Mouse (Mus musculus) urinary bladder, adult 2 months (tissue): ENCODE results near the gene Pdcd1lg2. TPM values are rescaled to one million over a fixed set of nuclear protein-coding genes. Genes with fewer than 3 reads are reported as not detected.
"Not testable (repeated sequence)": the region's sequence is repeated elsewhere in the genome, so short reads cannot be mapped to it uniquely, and the experiment has no call there.

Experiments
- DNase-seq: peaks from one replicate; pipeline ENCODE4 v3.0.0; 2022; ENCODE audit warnings: low spot score
- polyA plus RNA-seq: library from polyadenylated mRNA; depleted of rRNA; stranded (reverse); fragments of >200 nt; gene quantifications from 2 replicates; pipeline ENCODE4 v1.2.3, GENCODE M21; 2012

Gene Pdcd1lg2
- polyA plus RNA-seq, 1 experiment: 0.12 TPM

DNA sequence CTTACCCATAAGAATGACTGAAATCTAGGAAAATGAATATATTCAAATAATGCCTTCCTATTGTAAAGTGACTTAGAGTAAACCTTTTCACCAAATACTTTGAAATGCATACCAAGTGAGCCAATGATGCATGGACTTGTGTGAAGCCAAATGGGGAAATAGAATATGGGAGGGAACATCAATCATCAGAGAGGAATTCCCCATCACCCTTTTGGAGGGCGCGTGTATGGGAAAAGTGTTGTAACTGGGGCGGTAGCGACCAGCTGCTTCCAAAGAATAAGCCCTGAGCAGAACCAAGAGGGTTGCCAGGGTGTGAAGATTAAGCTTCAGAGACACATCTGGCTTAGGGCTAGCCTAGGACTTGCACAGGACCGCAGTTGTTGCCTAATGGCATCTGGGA lies 27.4 kb upstream of the Pdcd1lg2 start:
- DNase-seq: no peak

DNA sequence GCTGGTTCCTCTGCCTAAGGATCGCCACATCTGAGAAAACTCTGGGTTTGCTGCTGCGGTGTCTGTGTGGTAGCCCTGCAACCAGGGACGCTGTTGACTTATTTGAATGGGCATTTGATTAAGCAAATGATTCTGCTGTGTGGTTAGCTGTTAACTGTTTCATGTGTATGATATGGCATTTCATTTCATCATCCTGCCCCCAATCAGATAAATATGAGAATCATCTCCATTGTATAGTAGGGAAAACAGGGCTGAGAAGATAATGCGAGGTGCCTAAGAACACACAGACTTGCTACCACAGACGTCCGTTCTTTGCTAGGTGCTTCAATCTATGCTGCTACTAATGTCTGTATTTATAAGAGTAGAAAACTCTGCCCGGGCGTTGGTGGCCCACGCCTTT lies 26.3 kb upstream of the Pdcd1lg2 start:
- DNase-seq: no peak

DNA sequence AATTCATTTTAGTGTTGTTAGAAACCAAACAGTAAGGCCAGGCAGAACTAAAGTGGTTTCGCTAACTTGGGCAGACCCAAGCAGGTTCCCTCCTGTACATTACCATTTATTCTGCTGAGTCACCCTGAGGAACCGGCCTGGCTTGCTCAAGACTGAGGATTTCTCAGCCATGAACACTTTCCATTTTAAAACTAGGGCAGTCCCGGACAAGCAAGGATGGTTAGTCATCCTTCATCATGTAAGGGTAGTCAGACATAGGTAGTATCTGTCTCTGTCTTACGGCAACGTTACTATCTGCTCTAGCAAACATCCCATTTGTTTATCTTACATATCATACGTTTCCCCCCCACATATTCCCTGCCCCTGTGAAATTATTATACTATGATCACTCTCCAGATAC lies 25.7 kb upstream of the Pdcd1lg2 start:
- DNase-seq: no peak

DNA sequence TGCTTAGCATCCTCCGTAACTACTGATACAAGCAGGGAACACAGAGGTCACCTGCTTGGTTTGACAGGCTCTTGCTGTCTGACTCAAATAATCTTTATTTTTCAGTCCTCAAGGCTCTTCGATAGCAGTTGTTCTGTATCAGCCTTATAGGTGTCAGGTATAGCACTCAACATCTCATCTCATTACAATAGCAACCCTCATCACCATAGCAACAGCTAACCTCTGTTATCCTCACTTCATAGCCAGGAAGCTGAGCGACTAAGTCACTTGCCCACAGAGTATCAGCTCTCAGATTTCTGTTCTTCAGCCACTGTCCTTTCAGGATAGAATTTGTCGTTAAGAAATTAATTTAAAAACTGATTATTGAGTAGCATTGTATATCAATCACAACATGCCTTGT lies 24.9 kb upstream of the Pdcd1lg2 start:
- DNase-seq: no peak

DNA sequence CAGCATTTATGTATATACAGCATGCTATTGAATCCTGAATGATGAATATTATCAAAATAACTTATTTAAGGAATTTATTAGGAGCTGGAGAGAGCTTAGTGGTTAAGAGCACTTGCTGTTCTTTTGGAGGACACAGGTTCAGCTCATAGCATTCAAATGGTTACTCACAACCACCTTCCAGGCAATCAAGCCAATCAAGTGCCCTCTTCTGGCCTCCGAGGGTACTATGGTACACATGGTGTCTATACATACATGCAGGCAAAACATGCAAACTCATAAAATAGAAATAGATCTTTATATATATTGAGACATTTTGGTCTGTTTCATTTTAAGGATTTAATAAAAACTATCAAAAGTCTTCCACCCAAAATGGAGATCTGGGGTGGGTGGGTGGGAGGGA lies 21.9 kb upstream of the Pdcd1lg2 start:
- no peak for DNase-seq

DNA sequence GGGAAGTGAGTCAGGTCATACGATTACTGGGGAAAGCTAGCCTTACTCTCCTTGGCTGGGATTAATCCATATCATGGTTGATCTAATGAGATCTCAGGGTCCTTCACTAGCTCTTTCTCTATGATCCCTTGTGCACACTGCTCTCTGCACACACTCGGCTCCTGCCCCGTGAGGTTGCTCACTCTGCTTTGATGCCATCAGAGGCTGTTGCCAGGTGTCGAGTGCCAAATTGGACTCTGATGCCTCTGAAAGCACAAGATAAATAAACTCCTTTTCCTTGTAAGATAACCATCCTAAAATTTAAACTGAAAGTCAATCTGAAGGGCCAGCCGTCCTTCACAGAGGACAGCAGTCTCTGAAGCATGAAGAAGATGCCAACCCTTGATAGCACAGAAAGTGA lies 20.2 kb upstream of the Pdcd1lg2 start:
- no peak for DNase-seq

DNA sequence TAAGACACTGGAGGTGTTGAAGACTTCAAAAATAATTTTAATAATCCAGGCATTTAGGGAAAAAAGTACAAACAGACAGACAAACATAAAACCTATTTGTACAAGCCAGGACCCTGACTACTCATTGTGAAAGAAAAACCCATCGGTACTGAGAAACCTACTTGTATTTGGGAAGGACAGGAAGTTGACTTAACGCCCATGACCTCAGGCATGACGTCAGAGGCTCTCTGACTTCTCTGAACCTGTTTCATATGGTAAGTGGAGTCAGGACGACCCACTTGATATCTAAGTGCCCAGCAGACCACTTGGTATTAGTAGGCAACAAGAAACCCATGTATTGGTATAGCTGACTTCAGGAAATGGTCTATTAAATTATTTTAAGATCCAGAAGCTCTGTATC lies 19.4 kb upstream of the Pdcd1lg2 start:
- DNase-seq: no peak

DNA sequence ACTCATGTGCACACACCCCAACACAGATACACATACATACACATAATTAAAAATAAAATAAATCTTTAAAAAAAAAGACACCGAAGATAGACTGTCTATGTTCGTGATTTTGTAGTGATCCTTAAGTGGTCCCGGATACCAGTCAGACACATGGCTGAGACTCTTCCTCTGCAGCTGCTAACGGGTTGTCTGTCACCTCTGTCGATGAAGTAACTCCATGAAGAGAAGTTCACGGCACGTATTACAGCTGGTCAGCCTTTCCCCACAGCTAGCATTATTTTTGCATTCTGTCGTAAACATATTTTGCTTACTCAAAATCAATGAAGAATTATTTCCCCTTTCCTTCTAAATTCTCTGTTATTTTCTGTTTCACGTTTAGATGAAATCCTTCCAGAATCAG lies 17.4 kb upstream of the Pdcd1lg2 start:
- no peak for DNase-seq

DNA sequence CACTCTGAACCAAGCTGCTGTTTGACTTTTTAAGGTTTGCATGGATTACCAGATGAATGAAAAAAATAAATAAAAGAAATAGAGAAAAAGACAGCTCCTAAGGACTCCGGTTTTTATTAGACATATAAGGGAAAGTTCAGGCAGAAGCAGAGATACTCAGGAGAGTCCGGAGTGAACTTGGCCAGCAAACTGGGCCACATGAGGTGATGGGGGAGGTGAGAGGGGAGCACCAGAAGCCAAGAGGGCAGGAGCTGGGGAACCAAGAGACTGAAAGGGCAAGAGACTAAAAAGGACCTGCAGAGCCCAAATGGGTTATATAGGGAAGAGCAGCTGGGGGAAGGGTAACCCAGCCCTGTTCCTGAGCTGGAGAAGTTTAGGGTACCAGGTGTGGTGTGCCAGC lies 16.0 kb upstream of the Pdcd1lg2 start:
- no peak for DNase-seq

DNA sequence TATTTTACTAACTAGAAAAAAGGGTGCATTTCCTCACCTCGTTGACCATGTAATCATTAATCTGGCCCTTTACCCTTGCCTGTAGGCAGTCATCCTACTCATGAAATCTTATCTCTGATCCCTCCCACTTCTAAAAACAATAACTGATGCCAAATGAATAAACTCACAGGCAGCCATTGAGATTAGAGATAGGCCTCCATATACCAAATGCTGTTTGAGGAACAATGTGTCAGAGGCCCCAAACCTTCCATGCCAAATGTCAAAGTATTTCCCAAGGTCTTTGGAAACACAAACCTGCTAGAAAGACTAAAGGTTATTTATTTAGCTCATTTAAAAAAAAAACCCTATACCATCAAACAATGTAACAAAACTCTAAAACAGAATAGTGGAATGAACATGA lies 14.4 kb upstream of the Pdcd1lg2 start:
- no peak for DNase-seq

DNA sequence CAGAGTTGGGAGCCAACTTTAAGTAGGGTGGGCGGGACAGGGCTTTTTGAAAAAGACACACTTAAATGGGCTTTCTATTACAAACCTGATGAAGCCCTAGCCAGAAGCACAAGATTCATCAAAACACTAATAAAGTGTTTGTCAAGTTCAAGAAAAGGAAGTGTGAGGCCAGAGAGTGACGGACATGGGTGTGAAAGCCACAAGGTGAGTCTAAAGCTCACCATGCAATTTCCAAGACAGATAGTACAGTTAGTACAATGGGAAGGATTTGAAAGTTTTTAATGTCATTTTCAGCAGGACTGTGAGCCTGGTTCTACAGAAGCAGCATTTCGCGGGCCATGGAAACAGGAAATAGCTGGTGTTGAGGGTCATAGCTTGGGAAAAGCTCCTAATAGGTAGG lies 10.9 kb upstream of the Pdcd1lg2 start:
- DNase-seq: no peak

DNA sequence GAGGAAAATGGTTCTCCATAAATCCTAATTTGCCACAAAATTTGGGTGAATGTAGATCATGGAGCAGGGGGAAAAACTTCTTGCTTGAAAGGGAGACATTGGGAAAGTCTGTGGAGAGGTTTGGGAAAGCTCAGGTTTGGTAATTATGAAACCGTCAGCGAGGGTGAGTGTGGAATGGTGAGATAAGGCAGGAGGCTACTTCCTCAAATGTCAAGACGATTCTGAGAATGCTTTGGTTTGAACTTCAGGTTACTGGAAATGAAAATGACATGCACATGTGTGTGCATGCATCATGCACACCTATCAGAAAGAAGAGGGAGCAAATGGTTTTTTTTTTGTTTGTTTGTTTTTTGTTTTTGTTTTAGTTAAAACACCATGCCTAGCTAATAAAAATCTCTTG lies 10.3 kb upstream of the Pdcd1lg2 start:
- DNase-seq: no peak

DNA sequence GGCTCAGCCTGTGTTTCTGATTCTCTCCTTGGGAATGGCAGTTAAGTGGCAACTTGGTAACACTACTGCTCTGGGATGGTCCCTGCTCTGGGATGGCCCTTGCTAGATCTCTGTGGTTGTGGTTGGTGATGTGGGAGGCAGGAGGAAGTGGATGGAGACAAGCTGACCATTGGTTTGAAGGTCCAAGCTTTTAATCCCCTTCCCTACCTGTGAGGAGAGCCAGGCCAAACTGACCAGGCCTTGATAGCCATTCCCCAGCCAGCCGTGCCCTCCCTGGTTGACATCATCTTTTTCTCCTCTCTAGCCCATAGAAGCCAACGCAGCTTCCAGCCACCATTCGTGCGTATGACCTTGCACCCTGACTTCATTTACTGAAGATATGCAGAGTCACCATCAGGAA lies 8.1 kb upstream of the Pdcd1lg2 start:
- DNase-seq: no peak

DNA sequence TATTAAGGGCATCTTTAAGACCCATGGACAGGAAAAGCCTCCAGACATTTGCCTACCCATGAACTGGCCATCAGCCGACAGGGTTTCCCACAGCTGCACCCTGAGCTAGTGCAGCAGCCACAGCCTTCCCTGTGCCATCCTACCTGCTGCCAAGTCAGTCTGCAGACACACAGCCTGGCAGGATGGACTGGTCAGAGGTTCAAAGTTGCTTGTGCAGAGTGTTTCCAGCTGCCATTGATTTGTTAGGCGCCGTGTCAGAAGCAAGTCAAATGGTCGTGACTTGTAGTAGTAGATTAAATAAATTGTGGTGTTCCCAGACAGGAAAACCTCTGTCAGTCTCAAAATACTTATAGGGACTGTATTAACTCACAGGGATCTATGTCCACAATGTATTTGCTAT lies 7.5 kb upstream of the Pdcd1lg2 start:
- DNase-seq: no peak

DNA sequence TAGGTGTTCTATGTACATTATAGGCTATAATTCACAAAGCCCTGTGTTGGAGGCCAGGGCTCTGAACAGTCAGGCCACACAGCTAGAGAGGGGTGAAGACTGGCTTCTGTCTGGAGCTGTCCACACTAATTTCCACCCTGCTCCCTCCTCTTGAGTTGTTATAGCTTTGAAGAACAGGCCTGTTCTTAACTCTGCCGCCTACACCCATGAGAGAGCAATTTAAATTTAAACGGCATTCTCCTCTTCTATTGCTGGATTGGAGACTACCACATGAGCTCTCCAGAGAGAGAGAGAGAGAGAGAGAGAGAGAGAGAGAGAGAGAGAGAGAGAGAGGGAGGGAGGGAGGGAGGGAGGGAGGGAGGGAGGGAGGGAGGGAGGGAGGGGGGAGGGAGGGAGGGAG lies 5.3 kb upstream of the Pdcd1lg2 start:
- DNase-seq: no peak

DNA sequence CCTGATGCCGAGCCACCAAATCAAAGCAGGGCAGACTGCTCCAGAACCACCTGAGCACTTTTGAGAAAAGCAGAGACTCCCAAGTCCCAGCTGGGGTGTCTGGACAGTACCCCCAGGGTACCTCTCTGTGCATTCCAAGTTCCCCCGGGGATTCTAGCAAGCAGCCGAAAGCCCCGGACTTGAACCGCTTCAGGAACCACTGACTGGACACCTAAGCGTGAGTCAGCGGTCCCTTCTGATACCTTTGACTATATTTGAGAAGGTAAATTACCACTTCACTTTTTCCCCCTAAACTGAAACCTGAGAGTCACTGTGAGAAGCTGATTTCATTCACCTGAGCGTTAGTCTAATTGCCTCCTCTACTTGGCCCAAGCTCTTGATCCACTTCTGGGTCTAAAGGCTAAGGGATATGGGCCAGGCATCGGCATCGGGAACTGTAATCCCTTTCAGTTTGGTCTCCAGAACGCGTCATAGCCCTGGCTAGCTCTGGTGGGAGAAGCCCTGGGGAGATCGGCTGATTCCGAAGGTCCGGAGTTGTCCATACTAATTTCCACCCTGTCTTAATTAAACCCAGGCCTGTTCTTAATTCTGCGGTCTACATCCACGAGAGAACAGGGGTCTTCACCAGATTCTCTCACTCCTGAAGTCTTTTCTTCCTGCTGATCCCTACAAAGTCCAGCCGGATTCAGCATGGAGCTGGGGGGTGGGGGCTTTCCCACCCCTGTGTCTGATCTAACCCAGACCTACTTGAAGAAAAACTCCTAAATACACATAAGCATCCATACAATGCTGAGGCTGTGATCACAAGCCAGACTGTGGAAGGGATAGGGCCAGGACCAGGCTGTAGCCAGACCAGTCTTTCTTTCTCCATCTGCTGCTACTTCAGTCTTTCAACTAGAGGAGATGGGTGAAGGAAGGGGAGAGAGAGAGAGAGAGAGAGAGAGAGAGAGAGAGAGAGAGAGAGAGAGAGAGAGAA lies 4.4 kb upstream of the Pdcd1lg2 start:
- DNase-seq: no peak

DNA sequence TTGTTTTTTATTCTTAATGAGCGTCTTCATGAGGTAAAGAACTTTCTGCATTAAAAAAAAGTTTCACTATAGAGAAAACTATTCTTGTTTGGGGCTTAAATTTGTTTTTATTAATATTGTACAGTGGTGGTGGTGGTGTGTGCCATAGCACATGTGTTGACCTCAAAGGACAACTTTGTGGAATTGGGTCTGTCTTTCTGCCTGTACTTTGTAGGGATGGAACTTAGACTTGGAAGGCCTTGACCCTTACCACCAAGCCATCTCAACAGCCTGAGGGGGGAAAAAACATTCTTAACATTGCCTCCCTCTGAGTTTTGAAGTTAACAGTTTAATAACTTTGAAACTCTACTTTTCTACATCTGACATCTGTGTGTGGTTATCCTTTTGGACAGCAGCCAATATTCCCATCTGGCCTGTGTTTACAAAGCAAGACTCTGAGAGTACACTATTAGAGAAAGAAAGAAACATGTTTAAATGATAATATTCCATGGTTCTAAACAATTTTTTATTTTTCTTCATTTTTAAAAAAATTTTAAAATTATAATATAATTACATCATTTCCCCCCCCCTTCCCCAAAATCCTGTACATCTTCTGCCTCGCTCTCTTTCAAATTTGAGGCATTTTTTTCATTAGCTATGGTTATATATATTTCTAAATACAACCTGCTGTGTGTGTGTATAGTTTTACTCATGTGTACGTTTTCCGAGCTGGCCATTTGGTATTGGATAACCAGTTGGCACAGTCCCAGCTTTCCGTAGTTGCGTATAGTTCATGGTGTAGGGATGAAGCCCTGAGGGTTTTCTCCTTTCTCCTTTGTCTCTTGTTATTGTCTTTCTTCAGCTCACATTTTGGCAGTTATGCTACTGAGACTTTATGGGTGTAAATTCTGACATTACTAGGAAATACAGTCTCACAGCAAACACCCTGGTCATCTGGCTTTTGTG lies 2.0 kb downstream of the Pdcd1lg2 start:
- DNase-seq: no peak

DNA sequence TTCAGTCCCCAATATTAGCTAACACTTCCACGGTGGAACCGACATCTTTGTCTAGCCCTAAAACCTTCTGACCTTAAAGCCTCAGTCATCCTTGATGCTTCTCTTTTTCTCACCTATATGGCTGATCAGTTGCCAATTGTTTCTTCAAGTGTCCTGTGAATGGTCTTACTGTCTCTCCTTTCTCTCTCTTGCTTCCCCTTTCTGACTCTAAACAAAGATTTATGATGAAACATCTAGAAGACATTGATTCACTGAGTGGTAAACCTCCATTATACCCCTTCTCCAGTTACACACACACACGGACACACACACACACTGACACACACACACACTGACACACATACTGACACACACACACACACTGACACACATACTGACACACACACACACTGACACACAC lies 3.8 kb downstream of the Pdcd1lg2 start:
- DNase-seq: no peak

DNA sequence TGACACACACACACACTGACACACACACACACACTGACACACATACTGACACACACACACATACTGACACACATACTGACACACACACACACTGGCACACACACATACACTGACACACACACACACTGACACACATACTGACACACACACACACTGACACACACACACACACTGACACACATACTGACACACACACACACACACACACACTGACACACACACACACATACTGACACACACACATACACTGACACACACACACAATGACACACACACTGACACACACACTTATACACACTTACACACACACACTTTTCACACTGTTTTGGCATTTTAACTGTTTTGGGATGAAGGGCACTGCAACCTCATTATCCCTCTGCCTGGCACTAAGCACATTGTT lies 4.2 kb downstream of the Pdcd1lg2 start:
- not testable (repeated sequence) for DNase-seq

DNA sequence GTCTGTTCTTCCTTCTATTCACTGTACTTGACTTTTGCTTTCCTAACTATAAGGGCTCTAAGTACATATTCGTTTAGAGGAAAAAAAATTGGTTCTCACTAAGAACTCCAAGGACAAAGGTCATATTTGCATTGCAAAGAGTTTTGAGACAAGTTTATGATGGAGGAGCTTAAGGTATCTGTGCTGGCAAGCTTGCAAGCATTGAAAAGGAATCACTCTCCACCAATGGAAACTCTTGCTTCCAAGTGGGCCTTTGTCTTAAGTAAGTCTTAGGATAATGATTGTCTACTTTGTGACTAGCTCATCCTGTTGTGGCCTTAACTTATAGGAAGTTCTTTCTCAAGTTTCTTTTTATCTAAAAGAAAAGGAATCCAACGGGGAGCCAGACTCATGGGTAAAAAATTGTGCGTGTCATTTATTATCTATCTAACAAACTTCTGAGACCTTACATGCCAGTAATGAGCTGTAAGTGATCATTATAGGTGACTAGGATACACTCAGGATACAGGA lies 5.7 kb downstream of the Pdcd1lg2 start:
- DNase-seq: no peak

DNA sequence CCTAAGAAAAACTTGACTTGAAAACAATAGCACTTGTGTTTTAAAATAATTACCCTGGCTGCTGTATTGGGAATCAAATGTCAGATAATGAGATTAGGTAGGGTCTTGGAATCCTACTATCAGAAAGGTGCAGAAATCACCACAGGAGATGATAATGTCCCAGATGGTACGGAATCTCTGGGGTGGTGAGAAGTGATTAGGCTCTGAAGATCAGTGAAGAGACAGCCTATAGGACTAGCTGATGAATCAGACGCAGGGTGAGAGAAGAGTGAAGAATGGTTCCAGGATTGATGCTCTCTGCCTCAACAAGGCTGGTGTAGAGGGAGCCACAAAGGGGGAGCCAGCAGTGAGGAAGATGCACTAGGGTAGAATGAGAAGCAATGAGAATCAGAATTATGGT lies 6.5 kb downstream of the Pdcd1lg2 start:
- no peak for DNase-seq

DNA sequence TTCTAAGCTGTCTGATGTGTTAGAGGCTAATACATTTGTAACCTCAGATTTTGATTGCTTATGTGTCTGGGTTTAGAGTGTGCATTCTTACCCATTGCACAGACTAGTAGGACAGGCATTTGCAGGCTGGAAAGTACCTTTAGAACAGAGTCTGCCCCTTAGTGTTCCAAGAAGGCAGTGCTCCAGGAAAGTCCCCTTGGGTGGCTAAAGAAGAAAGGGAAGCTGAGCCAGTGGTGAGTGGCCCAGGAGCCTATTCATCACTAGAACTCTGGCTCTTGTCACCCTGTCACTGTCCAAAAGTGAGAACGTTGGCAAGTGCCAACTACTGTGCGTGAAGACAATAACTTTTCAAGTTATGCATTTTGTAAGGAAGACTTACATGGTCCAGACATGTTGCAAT lies 7.2 kb downstream of the Pdcd1lg2 start:
- DNase-seq: no peak
